Mouse (Mus musculus): ENCODE data around the gene Nectin2.

The Nectin2 gene

DNA sequence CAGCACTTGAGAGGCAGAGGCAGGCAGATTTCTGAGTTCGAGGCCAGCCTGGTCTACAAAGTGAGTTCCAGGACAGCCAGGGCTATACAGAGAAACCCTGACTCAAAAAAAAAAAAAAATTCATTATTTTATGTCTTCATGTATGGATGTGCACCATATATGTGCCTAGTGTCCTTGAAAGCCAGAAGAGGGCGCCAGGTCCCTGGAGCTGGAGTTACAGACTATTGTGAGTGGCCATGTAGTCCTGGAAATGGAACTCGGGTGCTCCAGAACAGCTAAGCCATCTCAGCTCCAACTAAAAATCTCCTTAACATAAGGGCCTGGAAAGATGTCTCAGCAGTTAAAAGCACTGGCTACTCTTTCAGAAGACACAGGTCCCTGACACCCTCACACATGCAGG is 83.5 kb downstream of the Nectin2 start:
- no peak for DNase-seq (ENCODE audit: inconsistent age in 2 of 2, low spot score in 1 of 2)

Measured in adrenal gland, adult (tissue).